Mouse (Mus musculus): ENCODE data around the gene C1qtnf5.

C1qtnf5 gene

GRCm38 (mm10) chr9:44134101-44134850, 27.2 kb downstream of the C1qtnf5 start, which contains the start of gene Mcam:
Gene Mcam, plus strand, starts transcription at chr9:44134469.
- DNase-seq: peak; percentile 97

- peak; percentile 97 for DNase-seq
These were observed 28.0 kb downstream of the C1qtnf5 start for GRCm38 (mm10) chr9:44134851-44135730.

- peak; percentile 92 for DNase-seq
These were observed 28.8 kb downstream of the C1qtnf5 start for GRCm38 (mm10) chr9:44135731-44136411.

GRCm38 (mm10) chr9:44137846-44138245, 30.8 kb downstream of the C1qtnf5 start:
- peak; percentile 79 for DNase-seq

DNA sequence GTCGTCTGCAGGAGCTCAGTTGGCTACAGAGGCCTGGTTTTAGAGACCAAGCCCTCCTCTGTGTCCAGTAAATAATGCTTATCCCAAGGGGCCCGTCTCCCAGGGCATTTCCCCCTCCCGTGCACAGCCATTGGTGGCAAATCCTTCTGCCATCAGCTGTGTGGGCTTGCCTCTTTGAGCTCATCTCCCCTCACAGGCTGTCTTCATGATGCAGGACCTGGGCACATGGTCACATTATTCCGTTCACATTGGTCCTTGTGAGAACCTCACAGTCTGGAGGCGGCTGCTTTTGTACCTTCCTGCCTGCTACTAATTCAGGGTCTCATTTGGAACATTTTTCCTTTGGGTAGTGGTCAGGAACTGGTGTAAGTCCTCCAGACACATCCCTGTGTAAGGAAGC, 34.9 kb downstream of the C1qtnf5 start:
- peak; percentile 84 for DNase-seq

- DNase-seq: peak; percentile 81
These were observed 36.4 kb downstream of the C1qtnf5 start for GRCm38 (mm10) chr9:44143421-44143820.

GRCm38 (mm10) chr9:44144023-44144717, 37.1 kb downstream of the C1qtnf5 start:
- DNase-seq: peak; percentile 95

GRCm38 (mm10) chr9:44144718-44145060, 37.6 kb downstream of the C1qtnf5 start:
- peak; percentile 87 for DNase-seq

- DNase-seq: peak; percentile 91
These were observed 40.2 kb downstream of the C1qtnf5 start for GRCm38 (mm10) chr9:44147290-44147689.

Data from heart, adult 11 months (tissue).